Mouse (Mus musculus) CD4-positive naive resting alpha-beta T cell, adult 76 days (primary cell): ENCODE results near the gene Abraxas2. TPM values are rescaled to one million over a fixed set of nuclear protein-coding genes. Genes with fewer than 3 reads are reported as not detected.

Experiments
- total RNA-seq: library from RNA; stranded (reverse); gene quantifications from one replicate; pipeline ENCODE4 v1.2.4, GENCODE M21; 2023

The Abraxas2 gene
- 41.2 TPM for total RNA-seq

DNA sequence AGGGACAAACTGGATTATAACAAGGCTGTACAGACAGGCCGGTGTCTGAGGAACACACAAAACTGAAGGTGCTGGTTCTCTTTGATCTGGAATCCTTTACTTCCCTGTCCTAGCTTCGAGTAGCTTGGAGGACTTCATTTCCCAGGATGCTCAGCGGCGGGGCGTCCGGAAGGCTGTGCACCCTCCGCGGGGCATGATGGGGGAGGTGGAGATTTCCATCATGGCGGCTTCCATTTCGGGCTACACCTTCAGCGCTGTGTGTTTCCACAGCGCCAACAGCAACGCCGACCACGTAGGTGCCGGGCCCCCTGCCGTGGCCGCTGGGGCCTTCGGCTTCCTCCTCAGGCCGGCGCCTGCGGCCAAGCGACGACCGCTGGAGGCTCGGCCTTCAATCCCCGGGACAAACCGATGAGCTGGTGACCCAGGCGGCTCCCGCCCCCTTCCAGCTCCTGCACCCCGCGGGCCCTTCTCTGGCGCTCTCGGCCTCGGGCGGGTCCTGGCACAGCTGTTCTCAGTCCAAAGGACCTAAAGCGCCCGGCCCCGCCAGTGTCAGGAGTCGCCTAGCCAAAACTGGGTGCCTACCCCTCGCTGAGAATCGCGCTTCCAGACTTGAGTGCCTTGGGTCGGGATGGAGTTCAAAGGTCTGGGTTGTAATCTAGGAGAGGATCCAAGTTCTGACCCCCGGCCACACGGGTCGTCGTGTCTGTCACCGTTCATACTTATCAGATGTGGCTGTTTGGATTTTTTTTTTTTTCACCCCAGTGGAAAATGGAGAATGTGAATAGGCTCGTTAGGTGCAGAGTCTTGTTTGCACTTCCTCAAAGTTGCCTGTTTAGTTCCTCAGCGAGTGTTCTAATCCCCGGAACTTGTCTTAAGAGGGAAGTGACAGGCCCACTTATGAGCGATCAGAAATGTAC lies at the start of gene Abraxas2:
Gene Abraxas2 (plus strand): TSS at position 184 of the 917 bp plus-strand sequence.

DNA sequence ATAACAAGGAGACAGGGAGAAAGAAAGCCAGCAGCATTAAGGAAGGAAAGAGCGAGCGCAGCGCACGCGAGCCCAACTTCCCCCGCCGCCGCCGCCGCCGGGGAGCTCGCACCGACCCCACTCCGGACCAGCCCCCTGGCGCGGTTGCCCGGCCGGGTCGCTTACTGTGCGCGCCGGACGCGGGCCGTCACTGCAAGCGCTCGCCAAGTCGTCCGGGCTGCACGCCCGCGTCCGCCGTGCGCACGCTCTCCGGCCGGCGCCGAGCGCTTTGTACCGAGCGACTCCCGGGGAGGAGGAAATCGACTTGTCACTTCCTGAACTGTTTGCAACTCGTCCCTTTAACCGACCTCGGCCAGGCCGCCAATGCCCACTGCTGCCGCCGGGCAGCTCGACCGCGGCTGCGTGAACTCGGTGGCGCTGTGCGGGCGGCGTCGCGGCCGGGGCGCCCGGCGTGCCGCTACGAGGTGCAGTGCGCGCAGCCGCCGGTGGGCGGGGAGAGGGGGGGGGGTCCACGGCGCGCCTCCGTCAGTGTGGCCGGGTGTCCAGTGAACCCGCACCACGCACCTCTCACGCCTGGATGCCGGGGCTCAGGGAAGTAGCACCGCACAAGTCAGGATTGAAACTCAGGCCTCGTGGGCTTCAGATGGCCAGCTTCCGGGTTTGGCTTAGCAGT lies 45.5 kb upstream of the Abraxas2 start, which contains the start of gene Fam53b:
Gene Fam53b (minus strand): TSS at position 471 of the 673 bp plus-strand sequence.

DNA sequence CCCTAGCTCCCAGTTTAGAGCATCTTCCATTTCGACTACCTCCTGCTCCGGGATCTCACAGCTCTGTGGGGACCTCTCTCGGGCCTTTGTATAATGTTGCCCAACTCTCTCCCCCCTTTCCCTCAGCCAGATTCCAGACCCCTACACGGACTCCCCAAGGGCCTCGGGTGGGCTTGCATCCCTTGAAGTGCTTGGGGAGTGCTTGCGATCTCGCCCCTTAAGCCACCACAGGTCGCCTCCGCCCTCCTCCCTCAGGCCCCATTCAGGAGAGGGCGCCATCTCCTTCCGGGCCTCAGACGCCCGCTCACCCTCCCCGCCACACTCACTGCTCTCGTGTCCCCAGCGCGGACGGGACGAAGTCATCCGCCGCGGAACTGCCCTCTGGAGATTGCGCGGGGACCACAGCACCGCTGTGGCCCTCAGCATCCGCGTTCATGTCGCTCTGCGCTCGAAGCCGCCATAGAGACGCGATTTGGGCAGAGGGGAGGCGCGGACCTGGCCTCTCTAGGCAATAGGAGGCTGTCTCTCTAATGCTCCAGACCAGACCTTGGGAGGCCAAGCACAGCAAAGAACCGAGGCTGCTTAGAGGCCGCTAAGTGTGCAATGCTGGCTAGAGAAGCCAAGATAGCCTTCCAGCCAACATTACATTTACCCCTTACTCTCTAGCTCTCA lies 6.7 kb upstream of the Abraxas2 start, which contains the start of gene Eef1akmt2:
Gene Eef1akmt2 (minus strand): TSS at position 501 of the 672 bp plus-strand sequence.

DNA sequence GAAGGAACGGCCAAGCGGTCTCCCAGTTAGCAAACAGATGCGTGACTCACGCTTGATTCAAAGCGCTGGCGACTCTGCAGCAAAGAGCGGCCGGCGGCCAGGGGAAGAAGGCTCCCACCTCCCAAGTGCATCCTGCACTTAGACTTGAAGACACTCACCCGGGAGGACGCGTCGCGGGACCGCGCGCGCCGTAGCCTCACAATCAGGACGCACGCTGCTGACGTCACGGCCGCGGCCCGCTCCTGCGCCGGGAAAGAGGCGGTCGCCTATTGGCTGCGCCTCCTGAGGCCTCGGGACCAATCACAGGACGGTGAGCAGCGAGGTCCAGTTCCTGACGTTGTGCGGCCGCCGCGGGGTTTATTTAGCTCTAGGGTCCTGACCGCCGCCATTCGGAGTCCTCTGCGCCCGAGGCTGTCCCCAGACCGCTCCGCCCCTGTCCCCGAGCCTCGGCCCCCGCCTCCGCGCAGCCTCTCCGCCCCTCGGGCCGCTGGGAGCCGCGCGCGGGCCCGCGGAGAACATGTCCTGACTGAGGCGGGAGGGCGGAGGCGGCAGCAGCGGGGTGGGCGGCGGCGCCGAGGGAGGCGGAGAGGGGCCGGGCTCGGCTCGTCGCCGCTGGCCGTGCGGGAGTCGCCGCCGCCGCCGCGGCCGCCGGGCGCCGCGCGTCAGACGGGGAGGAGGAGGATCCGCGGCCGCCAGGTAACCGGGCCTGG lies 72.0 kb downstream of the Abraxas2 start, which contains the start of gene Zranb1:
Gene Zranb1 (plus strand): TSS at position 293 of the 710 bp plus-strand sequence.

Other genes with a start within 250 kb of the Abraxas2 start
- 2.3 TPM for gene Lhpp, start 248.6 kb upstream of the Abraxas2 start, total RNA-seq
- 103 TPM for gene Fam53b, start 45.3 kb upstream of the Abraxas2 start, total RNA-seq
- gene Eef1akmt2, start 6.6 kb upstream of the Abraxas2 start, total RNA-seq, result 32.1 TPM
- gene Zranb1, start 71.9 kb downstream of the Abraxas2 start, total RNA-seq, result 45.5 TPM